Comparison of ENCODE assay signal across 25 mouse cellular contexts in genomic region chr11:62622850-62623249, GRCm38 (mm10). TPM values are rescaled to one million over a fixed set of nuclear protein-coding genes. Genes with fewer than 3 reads are reported as not detected.
DNase-seq lines count a peak whose midpoint lies in the region; ATAC-seq and TF ChIP-seq lines count a peak whose summit lies in the region.
"Had no signal": no experiment of that assay in that cellular context is flagged by ENCODE, and none has a peak within 500 bp of the region (broad histone marks: within the 10 kb centered on the region; RNA-seq: fewer than 3 reads in every experiment).

No protein-coding gene starts in this region.

- intact Hi-C loops in heart, postnatal 36 days (cut with DNase I) = no loop called here

- no peaks in the 10 kb centered on the region; the same call in 1 of the 2 replicates for H3K27me3 ChIP-seq in heart, embryonic 10.5 days (ENCODE audit: insufficient read depth, poor library complexity, severe bottlenecking)
- no peaks in the 10 kb centered on the region for H3K27me3 ChIP-seq in midbrain, embryonic 11.5 days (ENCODE audit: control insufficient read depth, insufficient read depth, low read length)
- no peaks in the 10 kb centered on the region for H3K27me3 ChIP-seq in midbrain, embryonic 15.5 days (replicated peaks)
- H3K27me3 ChIP-seq in intestine, postnatal 0 days (replicated peaks; ENCODE audit: control insufficient read depth, insufficient read depth, low read length) = no peaks in the 10 kb centered on the region
- H3K27me3 ChIP-seq in stomach, postnatal 0 days (ENCODE audit: control insufficient read depth, insufficient read depth, low read length) = no peaks in the 10 kb centered on the region
- H3K27me3 ChIP-seq in hindbrain, embryonic 12.5 days = no peaks in the 10 kb centered on the region
- H3K27me3 ChIP-seq: forebrain, embryonic 13.5 days; heart, embryonic 12.5 days; hindbrain, embryonic 13.5 days; liver, embryonic 12.5 days; neural tube, embryonic 13.5 days had no signal

- H3K4me2 ChIP-seq in midbrain, embryonic 11.5 days = no peak overlapping the region
- no peak overlapping the region for H3K4me2 ChIP-seq in midbrain, embryonic 15.5 days
- no peak overlapping the region for H3K4me2 ChIP-seq in intestine, postnatal 0 days (replicated peaks; ENCODE audit: low read depth)
- no peak overlapping the region for H3K4me2 ChIP-seq in stomach, postnatal 0 days (replicated peaks; ENCODE audit: low read depth)
- H3K4me2 ChIP-seq in hindbrain, embryonic 12.5 days (replicated peaks) = no peak overlapping the region
- H3K4me2 ChIP-seq: forebrain, embryonic 13.5 days; heart, embryonic 12.5 days; hindbrain, embryonic 13.5 days; liver, embryonic 12.5 days; neural tube, embryonic 13.5 days had no signal

- H3K36me3 ChIP-seq in heart, embryonic 10.5 days = peaks cover 30% of the 10 kb centered on the region
- no peaks in the 10 kb centered on the region for H3K36me3 ChIP-seq in midbrain, embryonic 11.5 days (ENCODE audit: control insufficient read depth, insufficient read depth, low read length)
- no peaks in the 10 kb centered on the region for H3K36me3 ChIP-seq in midbrain, embryonic 15.5 days (replicated peaks)
- peaks cover 20% of the 10 kb centered on the region for H3K36me3 ChIP-seq in intestine, postnatal 0 days (ENCODE audit: control insufficient read depth, insufficient read depth)
- H3K36me3 ChIP-seq in stomach, postnatal 0 days (ENCODE audit: control insufficient read depth, insufficient read depth, low read length) = no peaks in the 10 kb centered on the region
- peaks cover 6% of the 10 kb centered on the region for H3K36me3 ChIP-seq in hindbrain, embryonic 12.5 days

- no peak for TF ChIP-seq EP300 in stomach, postnatal 0 days (optimal IDR thresholded peaks at IDR 0.05)

- DNase-seq in heart, embryonic 10.5 days (ENCODE audit: low spot score) = no peak
- no peak for DNase-seq in heart, postnatal 36 days
- no peak for DNase-seq in midbrain, embryonic 11.5 days (ENCODE audit: low spot score, missing footprints)
- DNase-seq in stomach, postnatal 0 days (ENCODE audit: low spot score) = no peak
- DNase-seq: adrenal gland, postnatal 25 days; cerebellum, adult 18-20 months; cerebellum, postnatal 14 days; gastrocnemius, postnatal 25 days; heart, adult 18-20 months; kidney, adult 2 months; kidney, postnatal 14 days; layer of hippocampus, adult 9-11 months; liver, postnatal 0 days; lung, postnatal 36 days had no signal

- no peak for TF ChIP-seq CTCF in intestine, postnatal 0 days (IDR thresholded peaks at IDR 0.05; ENCODE audit: low read depth)
- TF ChIP-seq CTCF in stomach, postnatal 0 days (IDR thresholded peaks at IDR 0.05; ENCODE audit: low read depth) = no peak

- H3K4me1 ChIP-seq in heart, embryonic 10.5 days = peaks cover 39% of the 10 kb centered on the region
- 0 out of 2 replicates have a peak, but pooled peaks cover 2% of the 10 kb centered on the region for H3K4me1 ChIP-seq in midbrain, embryonic 11.5 days (ENCODE audit: control insufficient read depth, insufficient read depth, low read length)
- peaks cover 10% of the 10 kb centered on the region; the same call in 1 of the 2 replicates for H3K4me1 ChIP-seq in midbrain, embryonic 15.5 days
- peaks cover 20% of the 10 kb centered on the region; the same call in 1 of the 2 replicates for H3K4me1 ChIP-seq in intestine, postnatal 0 days (replicated peaks; ENCODE audit: control insufficient read depth, insufficient read depth, low read length)
- peaks cover 5% of the 10 kb centered on the region; the same call in 1 of the 2 replicates for H3K4me1 ChIP-seq in stomach, postnatal 0 days (replicated peaks; ENCODE audit: control insufficient read depth, insufficient read depth)
- peaks cover 25% of the 10 kb centered on the region for H3K4me1 ChIP-seq in hindbrain, embryonic 12.5 days

- peak overlapping the region; percentile 62; the same call in 1 of the 2 replicates for H3K27ac ChIP-seq in heart, embryonic 10.5 days
- no peak overlapping the region for H3K27ac ChIP-seq in midbrain, embryonic 11.5 days (ENCODE audit: low read depth, low read length)
- H3K27ac ChIP-seq in midbrain, embryonic 15.5 days = no peak overlapping the region
- H3K27ac ChIP-seq in intestine, postnatal 0 days (ENCODE audit: low read depth, low read length) = peak overlapping the region; percentile 95
- peak overlapping the region; percentile 1; the same call in 1 of the 2 replicates for H3K27ac ChIP-seq in stomach, postnatal 0 days (replicated peaks)
- H3K27ac ChIP-seq in hindbrain, embryonic 12.5 days = no peak overlapping the region
- H3K27ac ChIP-seq: forebrain, embryonic 13.5 days; hindbrain, embryonic 13.5 days; liver, embryonic 12.5 days; neural tube, embryonic 13.5 days had no signal

- no peak for ATAC-seq in midbrain, embryonic 11.5 days (ENCODE audit: low FRiP score)
- no peak for ATAC-seq in midbrain, embryonic 15.5 days (replicated peaks)
- ATAC-seq in intestine, postnatal 0 days = no peak
- ATAC-seq in stomach, postnatal 0 days (ENCODE audit: low FRiP score, low TSS enrichment) = no peak
- ATAC-seq in erythroid progenitor cell, adult 5-6 weeks (replicated peaks; ENCODE audit: low FRiP score, poor library complexity, severe bottlenecking) = no peak
- ATAC-seq in hindbrain, embryonic 12.5 days (ENCODE audit: low FRiP score) = no peak
- ATAC-seq: CD4-positive, CD25-positive, alpha-beta regulatory T cell, adult 4 months; forebrain, embryonic 13.5 days; liver, embryonic 12.5 days; liver, postnatal 0 days had no signal

- H3K9ac ChIP-seq in midbrain, embryonic 11.5 days (ENCODE audit: low read length) = 0 out of 2 replicates have a peak overlapping the region, but pooled peaks have one; percentile 9
- no peak overlapping the region for H3K9ac ChIP-seq in midbrain, embryonic 15.5 days
- no peak overlapping the region for H3K9ac ChIP-seq in intestine, postnatal 0 days (ENCODE audit: low read depth, low read length)
- no peak overlapping the region for H3K9ac ChIP-seq in stomach, postnatal 0 days (ENCODE audit: low read length)
- H3K9ac ChIP-seq in hindbrain, embryonic 12.5 days = no peak overlapping the region
- H3K9ac ChIP-seq: forebrain, embryonic 13.5 days; heart, embryonic 12.5 days; hindbrain, embryonic 13.5 days; liver, embryonic 12.5 days; liver, postnatal 0 days; neural tube, embryonic 13.5 days had no signal

- 54% methylated on average over 4 of the region's 4 CpGs for WGBS in heart, embryonic 10.5 days
- WGBS in midbrain, embryonic 11.5 days = 26% methylated on average over 4 of the region's 4 CpGs
- WGBS in midbrain, embryonic 15.5 days = 33% methylated on average over 4 of the region's 4 CpGs
- 52% methylated on average over 4 of the region's 4 CpGs for WGBS in intestine, postnatal 0 days
- WGBS in stomach, postnatal 0 days = 69% methylated on average over 4 of the region's 4 CpGs
- WGBS in hindbrain, embryonic 12.5 days = 25% methylated on average over 4 of the region's 4 CpGs

- H3K4me3 ChIP-seq in heart, embryonic 10.5 days = no peak overlapping the region
- no peak overlapping the region for H3K4me3 ChIP-seq in midbrain, embryonic 11.5 days (ENCODE audit: low read depth, low read length)
- no peak overlapping the region for H3K4me3 ChIP-seq in midbrain, embryonic 15.5 days
- H3K4me3 ChIP-seq in intestine, postnatal 0 days (ENCODE audit: low read depth, low read length) = no peak overlapping the region
- H3K4me3 ChIP-seq in stomach, postnatal 0 days (ENCODE audit: low read depth, low read length) = no peak overlapping the region
- H3K4me3 ChIP-seq in hindbrain, embryonic 12.5 days = no peak overlapping the region
- H3K4me3 ChIP-seq: erythroblast, embryonic 14.5 days; forebrain, embryonic 13.5 days; heart, embryonic 12.5 days; hindbrain, embryonic 13.5 days; liver, embryonic 12.5 days; neural tube, embryonic 13.5 days had no signal

- no peaks in the 10 kb centered on the region for H3K9me3 ChIP-seq in heart, embryonic 10.5 days
- no peaks in the 10 kb centered on the region for H3K9me3 ChIP-seq in midbrain, embryonic 11.5 days (ENCODE audit: control insufficient read depth, low read length)
- no peaks in the 10 kb centered on the region for H3K9me3 ChIP-seq in midbrain, embryonic 15.5 days
- no peaks in the 10 kb centered on the region for H3K9me3 ChIP-seq in intestine, postnatal 0 days (ENCODE audit: control insufficient read depth)
- H3K9me3 ChIP-seq in stomach, postnatal 0 days (ENCODE audit: control insufficient read depth, low read length) = no peaks in the 10 kb centered on the region
- H3K9me3 ChIP-seq in hindbrain, embryonic 12.5 days (replicated peaks) = no peaks in the 10 kb centered on the region
- H3K9me3 ChIP-seq: forebrain, embryonic 13.5 days; hindbrain, embryonic 13.5 days; liver, embryonic 12.5 days; neural tube, embryonic 13.5 days had no signal

RNA-seq across cellular contexts. Expression of gene Lrrc75a, which starts 25.5 kb away (rescaled TPM):
- 14.9 and 17.2 TPM in 2 replicates for polyA plus RNA-seq in heart, embryonic 10.5 days (2016; fragmentation: Nextera tagmentation; extraction: Ambion mirVana)
- 1 to 10 TPM; 4.4 to 7.1 TPM for total RNA-seq in heart, postnatal 36 days (2021)
- polyA plus RNA-seq in midbrain, embryonic 11.5 days (2014; fragmentation: Nextera tagmentation; extraction: Ambion mirVana) = 12.5 and 12.6 TPM in 2 replicates
- 12.1 and 12.4 TPM in 2 replicates for polyA plus RNA-seq in midbrain, embryonic 15.5 days (2015; fragmentation: Nextera tagmentation; extraction: Ambion mirVana)
- 31.9 and 32.3 TPM in 2 replicates for polyA plus RNA-seq in intestine, postnatal 0 days (2015; fragmentation: Nextera tagmentation; extraction: Ambion mirVana)
- 7.3 and 8.4 TPM in 2 replicates for polyA plus RNA-seq in stomach, postnatal 0 days (2015; fragmentation: Nextera tagmentation; extraction: Ambion mirVana)
- 2.9 TPM in 1 of 2 replicates, not detected in the other for total RNA-seq in erythroid progenitor cell, adult 5-6 weeks (2015; ENCODE audit: low replicate concordance)
- 0.53 TPM in 1 of 2 replicates, not detected in the other for total RNA-seq in erythroid progenitor cell, adult 5-6 weeks (2017; ENCODE audit: low replicate concordance)
- polyA plus RNA-seq in hindbrain, embryonic 12.5 days (2016; fragmentation: Nextera tagmentation; extraction: Ambion mirVana) = 18.0 and 19.1 TPM in 2 replicates

RNA-seq across cellular contexts. Expression of gene Mmgt2, which starts 25.6 kb away (rescaled TPM):
- polyA plus RNA-seq in heart, embryonic 10.5 days (2016; fragmentation: Nextera tagmentation; extraction: Ambion mirVana) = 40.5 and 49.6 TPM in 2 replicates
- 1 to 10 TPM; 5.4 to 9.9 TPM for total RNA-seq in heart, postnatal 36 days (2021)
- polyA plus RNA-seq in midbrain, embryonic 11.5 days (2014; fragmentation: Nextera tagmentation; extraction: Ambion mirVana) = 38.5 and 43.8 TPM in 2 replicates
- 21.6 and 23.3 TPM in 2 replicates for polyA plus RNA-seq in midbrain, embryonic 15.5 days (2015; fragmentation: Nextera tagmentation; extraction: Ambion mirVana)
- 62.2 and 67.7 TPM in 2 replicates for polyA plus RNA-seq in intestine, postnatal 0 days (2015; fragmentation: Nextera tagmentation; extraction: Ambion mirVana)
- polyA plus RNA-seq in stomach, postnatal 0 days (2015; fragmentation: Nextera tagmentation; extraction: Ambion mirVana) = 30.2 and 35.9 TPM in 2 replicates
- total RNA-seq in erythroid progenitor cell, adult 5-6 weeks (2015; ENCODE audit: low replicate concordance) = 1.8 and 3.8 TPM in 2 replicates
- total RNA-seq in erythroid progenitor cell, adult 5-6 weeks (2017; ENCODE audit: low replicate concordance) = 3.0 and 4.5 TPM in 2 replicates
- polyA plus RNA-seq in hindbrain, embryonic 12.5 days (2016; fragmentation: Nextera tagmentation; extraction: Ambion mirVana) = 34.5 and 38.7 TPM in 2 replicates

RNA-seq across cellular contexts. Expression of gene Trpv2, which starts 48.6 kb away (rescaled TPM):
- 4.2 and 5.9 TPM in 2 replicates for polyA plus RNA-seq in heart, embryonic 10.5 days (2016; fragmentation: Nextera tagmentation; extraction: Ambion mirVana)
- total RNA-seq in heart, postnatal 36 days (2021) = 1 to 10 TPM; 2.8 to 2.9 TPM
- polyA plus RNA-seq in midbrain, embryonic 11.5 days (2014; fragmentation: Nextera tagmentation; extraction: Ambion mirVana) = 4.9 and 5.4 TPM in 2 replicates
- 35.8 and 38.8 TPM in 2 replicates for polyA plus RNA-seq in midbrain, embryonic 15.5 days (2015; fragmentation: Nextera tagmentation; extraction: Ambion mirVana)
- polyA plus RNA-seq in intestine, postnatal 0 days (2015; fragmentation: Nextera tagmentation; extraction: Ambion mirVana) = 6.0 and 6.3 TPM in 2 replicates
- 9.6 and 11.0 TPM in 2 replicates for polyA plus RNA-seq in stomach, postnatal 0 days (2015; fragmentation: Nextera tagmentation; extraction: Ambion mirVana)
- total RNA-seq in erythroid progenitor cell, adult 5-6 weeks (2015; ENCODE audit: low replicate concordance) = 7.6 and 18.9 TPM in 2 replicates
- total RNA-seq in erythroid progenitor cell, adult 5-6 weeks (2017; ENCODE audit: low replicate concordance) = 7.0 and 7.8 TPM in 2 replicates
- polyA plus RNA-seq in hindbrain, embryonic 12.5 days (2016; fragmentation: Nextera tagmentation; extraction: Ambion mirVana) = 10.8 and 14.3 TPM in 2 replicates

Comparison
In these comparisons a context has a peak if more than half of its experiments do, and no peak if none do; other contexts are left out.
1. H3K27ac ChIP-seq: peak in heart, embryonic 10.5 days (single experiment), intestine, postnatal 0 days (single experiment) and stomach, postnatal 0 days (single experiment); none in midbrain, embryonic 11.5 days (single experiment), midbrain, embryonic 15.5 days (single experiment) and hindbrain, embryonic 12.5 days (single experiment).